Mouse (Mus musculus) mouse trophoblast stem cell (cell line): ENCODE results near the gene Glmp.
"Not testable (repeated sequence)": the region's sequence is repeated elsewhere in the genome, so short reads cannot be mapped to it uniquely, and the experiment has no call there.

Source experiments
- in situ Hi-C, 2 experiments: fragments of 300-500 bp; cut with MseI, MboI; formaldehyde crosslinking; loops; 2 replicates in 1 of 2; 3 replicates in 1 of 2; pipeline ENCODE4 v1.15.1; 2025

Glmp gene

GRCm38 (mm10) chr3:88336058-88337013, 11.5 kb downstream of the Glmp start, which contains the start of the genes Tmem79 and Smg5:
TSS of gene Tmem79 (minus strand) at chr3:88336148.
TSS of gene Smg5 (plus strand) at chr3:88336260.
- in situ Hi-C loops, result no loop called here

DNA sequence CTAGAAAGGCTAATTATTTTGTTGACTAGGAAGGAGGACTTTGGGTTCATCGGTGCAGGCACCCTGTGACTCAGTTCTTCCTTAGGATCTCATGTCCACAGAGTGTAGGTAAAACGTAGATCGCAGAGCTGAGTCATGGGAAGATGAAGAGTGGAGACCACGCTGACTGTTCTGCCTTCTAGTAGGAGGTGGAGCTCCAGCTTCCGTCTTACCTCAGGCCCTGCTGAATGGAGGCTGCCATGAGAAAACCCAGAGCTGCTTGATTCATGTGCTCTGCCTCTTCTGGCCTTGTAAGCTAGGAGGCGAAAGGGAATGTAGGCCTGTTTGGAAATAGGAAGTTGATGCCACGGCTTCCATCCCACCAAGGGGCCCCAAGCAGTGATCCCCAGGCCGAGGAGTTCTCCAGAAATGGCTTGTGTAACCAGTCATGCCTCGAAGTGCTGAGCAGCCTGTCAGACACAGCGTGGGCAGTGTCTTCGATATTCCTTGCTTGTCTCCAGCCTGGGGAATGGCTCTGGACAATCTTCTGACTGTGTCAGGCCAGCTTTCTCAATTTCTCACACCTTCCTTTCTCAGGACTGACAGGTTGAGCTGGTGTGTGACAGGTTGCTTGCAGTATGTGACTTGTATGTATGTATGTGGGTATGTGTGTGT, 12.7 kb downstream of the Glmp start:
- in situ Hi-C loops, result no loop called here

DNA sequence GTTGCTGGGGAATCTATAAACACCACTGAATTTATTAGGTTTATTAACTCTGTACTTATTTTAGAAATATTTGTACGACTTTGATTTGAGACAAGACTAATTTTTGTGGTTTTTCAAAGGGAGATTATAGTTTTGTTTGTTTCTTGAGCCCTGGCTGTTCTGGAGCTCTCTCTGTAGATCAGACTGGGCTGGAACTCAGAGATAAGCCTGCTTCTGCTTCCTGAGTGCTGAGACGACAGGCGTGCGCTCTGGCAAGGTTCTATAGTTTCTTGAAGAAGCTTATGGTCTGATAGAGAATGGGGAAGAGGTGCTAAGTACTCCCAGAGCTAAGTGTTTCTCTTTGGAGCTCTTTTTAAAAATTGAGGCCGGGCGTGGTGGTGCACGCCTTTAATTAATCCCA, 13.5 kb downstream of the Glmp start:
- in situ Hi-C loops, result no loop called here

DNA sequence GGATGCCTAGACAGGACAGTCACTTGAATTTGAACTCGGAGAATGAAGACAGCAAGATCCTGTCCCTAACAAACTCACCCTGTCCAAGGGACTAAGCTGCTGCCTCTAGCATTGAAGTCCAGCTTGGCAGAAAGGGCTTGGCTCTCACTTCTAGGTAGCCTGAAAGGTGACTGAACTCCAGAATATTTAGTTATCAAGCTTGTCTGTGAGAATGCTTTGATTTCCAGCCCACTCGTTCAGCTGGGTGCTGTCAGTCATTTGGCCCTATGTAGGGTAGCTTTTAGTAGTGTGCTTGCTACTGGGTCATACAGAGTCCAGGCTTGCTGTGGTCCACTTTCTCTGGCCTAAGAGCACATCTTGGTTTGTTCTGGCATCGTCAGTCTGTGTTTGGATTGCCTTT, 14.2 kb downstream of the Glmp start:
- in situ Hi-C loops, result no loop called here

GRCm38 (mm10) chr3:88350732-88351131, 25.9 kb downstream of the Glmp start:
- in situ Hi-C loops, result no loop called here

DNA sequence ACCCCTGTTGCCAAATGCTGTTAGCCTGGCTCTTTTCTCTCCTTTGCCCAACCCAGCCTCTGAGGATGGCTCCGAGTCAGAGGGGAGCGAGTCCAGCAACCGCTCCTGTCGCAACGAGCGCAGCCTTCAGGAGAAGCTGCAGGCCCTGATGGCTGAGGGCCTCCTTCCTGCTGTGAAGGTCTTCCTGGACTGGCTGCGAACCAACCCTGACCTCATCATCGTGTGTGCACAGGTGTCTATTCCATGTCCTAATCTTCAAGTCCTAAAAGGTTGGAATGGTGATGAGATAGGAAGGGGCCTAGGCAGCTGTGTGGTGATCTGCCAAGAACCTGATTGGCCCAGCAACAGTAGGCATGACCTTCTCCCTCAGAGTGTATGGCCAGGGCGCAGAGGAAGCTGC, 28.1 kb downstream of the Glmp start:
- in situ Hi-C loops, result no loop called here

DNA sequence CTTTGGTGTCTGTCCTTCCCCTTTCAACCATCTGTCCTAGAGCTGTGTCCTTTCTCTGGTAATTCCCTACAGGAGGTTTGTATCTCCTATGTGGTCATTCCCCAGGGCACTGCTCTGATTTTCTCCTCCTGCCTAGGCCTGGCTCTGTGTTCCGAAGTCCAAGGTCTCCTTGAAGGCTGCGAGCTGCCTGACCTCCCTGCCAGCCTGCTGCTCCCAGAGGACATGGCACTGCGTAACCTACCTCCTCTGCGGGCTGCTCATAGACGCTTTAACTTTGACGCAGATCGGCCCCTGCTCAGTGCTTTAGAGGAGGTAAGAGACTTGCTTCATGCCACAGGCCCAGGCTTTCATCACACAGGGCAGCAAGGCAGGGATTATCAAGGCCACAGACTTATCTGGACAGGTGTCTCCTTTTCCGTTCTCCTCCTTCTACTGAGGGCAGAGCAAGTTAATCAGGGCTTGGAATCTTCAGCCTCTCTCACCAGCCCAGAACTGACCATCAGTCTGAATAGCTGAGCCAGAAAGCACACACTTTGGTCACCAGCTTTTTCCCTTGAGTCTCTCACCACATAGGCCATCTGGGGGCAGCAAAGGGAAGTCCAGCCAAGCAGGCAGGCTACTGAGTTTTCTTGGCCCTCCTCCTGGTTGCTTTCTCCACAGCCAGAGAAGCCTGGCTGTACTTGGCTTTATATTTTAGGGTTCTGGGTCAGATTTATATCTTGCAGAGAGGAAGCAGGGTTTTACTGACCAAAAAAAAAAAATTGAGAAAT, 29.8 kb downstream of the Glmp start:
- in situ Hi-C loops, result no loop called here

GRCm38 (mm10) chr3:88359584-88359983, 34.8 kb downstream of the Glmp start:
- in situ Hi-C loops, result no loop called here

DNA sequence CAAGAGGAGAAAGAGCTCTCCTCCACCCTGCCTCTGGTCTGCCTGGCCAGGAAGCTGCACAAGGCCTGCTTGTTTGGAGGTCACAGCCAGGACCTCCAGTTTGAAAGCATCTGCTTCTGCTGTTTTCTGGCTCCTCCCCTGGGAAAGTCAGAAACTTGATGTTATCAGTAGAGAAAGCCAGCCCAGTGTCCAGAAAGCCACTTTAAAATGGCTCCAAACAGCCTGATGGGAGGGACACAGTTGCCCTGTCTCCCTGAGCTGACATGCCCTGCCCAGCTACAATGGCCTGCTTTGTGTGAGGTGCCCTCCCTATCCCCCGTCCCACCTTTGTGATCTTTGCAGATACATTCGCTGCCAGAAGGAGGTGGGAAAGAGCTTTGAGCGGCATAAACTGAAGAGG, 35.2 kb downstream of the Glmp start:
- in situ Hi-C loops, result no loop called here

DNA sequence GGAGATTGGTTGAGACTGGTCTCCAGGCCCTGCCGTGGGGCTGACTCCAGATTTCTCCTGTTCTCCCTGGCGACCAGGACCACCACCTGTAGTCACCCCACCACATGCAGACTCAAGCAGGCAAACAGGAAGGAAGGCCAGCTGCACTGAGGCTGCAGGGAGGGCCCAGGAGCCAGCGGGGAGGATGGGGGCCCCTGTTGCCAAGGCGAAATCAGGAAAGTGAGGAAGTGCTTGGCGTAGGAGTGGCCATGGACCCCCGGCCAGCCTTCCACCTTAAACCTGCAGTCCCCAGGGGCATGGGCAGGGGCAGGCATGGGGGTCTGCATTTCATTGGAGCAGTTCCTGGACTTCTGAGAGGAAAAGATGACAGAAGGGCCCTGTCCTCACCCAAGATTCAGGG, 36.3 kb downstream of the Glmp start:
- in situ Hi-C loops, result no loop called here

DNA sequence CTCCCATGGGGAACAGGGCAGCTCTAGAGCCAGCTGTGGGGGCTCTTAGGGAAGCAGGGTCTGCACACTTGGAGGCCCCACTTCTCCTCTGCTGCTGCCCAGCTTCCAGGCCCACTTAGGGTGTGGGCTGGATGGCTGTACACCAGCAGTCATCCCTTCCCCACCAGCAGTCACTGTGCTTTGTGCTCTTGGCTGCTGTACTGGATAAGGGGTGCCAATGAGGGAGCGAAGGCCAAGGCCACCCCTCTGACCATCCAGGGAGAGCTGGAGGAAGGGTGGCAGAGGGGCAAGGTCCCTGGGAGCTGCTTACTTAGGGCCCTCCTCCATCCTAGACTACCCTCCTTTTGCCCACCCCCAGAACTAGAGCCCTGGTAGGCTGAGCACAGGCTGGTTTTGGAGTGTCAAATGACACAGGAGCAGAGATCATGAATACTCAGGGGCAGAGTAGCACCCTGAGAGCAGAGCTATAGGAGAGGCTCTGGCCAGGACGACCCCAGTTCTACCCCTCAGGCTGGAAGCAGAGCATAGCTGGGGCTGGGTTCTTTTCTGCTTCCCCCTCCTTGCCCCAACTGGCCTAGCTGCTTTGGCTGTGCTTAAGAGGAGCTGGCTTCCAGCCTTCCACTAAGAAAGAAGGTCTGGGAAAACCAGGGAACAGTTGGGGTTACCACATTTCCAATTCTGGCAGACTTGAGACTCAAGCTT, 36.9 kb downstream of the Glmp start:
- in situ Hi-C loops, result no loop called here

DNA sequence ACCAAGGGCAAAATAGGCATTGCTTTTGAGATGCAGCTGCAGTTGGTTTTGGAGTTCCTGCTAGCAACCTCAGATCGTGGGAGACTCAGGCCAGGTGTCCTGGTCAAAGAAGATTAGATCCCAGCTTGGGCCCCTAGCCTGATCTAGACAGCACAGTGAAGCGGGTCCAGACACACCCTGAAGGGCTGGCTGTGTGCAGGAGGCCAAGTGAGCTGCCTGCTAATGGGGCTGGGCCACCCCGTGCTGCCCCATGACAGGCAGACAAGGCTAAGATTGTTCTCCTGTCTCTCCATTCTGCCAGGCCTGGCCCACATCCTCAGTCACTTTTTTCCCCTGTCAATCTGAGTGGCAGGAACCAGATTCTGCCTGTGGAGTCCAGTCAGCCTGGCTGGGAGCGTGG, 38.9 kb downstream of the Glmp start:
- in situ Hi-C loops, result no loop called here

GRCm38 (mm10) chr3:88364337-88364736, 39.5 kb downstream of the Glmp start, which contains the start of gene Paqr6:
TSS of gene Paqr6 (plus strand) at chr3:88364584.
- in situ Hi-C loops, result no loop called here

DNA sequence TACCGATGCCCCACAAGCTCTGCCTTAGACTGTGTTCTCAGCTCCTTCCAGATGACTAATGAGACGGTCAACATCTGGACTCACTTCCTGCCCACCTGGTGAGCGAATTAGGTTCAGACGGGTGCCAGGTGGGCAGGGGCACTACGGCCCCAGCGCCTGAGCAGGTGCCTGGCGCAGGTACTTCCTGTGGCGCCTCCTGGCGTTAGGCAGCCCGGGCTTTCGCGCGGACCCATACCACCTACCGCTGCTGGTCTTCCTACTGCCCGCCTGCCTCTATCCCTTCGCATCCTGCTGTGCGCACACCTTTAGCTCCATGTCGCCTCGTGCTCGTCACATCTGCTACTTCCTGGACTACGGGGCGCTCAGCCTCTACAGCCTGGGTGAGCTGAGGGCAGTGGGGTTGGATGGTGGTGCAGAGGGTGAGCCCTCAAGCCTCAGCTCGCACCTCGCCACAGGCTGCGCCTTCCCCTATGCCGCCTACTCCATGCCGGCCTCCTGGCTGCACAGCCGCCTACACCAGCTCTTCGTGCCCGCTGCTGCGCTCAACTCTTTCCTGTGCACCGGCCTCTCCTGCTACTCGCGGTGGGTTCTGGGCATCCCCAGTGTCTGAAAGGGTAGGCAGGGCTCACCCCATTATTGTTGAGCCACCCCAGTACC, 41.0 kb downstream of the Glmp start:
- in situ Hi-C loops, result no loop called here

DNA sequence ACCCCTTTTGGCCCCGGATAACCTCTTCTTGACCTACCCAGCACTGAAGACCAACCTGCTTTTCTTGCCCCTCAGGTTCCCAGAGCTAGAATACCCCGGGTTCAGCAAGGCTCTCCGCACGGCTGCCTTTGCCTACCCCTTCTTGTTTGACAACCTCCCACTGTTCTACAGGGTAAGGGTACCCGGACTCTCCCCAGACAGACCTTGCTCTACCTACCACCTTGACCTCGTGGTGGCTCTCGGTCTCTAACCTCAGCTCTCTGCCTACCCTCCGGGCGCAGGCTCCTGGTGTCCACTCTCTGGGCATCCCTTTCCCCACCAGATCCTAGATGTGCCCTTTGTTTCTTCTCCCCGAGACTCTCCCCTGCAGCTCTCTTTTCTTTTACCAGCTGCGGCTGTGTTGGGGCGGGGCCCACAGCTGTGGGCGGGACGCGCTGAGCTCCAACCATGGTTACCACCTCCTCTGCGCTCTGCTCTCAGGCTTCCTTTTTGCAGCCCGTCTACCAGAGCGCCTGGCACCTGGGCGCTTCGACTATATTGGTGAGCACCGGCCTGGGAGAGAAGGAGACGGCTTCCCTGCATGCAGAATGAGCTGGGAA, 42.1 kb downstream of the Glmp start:
- in situ Hi-C loops, result not testable (repeated sequence)

- in situ Hi-C loops, result not testable (repeated sequence)
Observed at GRCm38 (mm10) chr3:88367517-88367916, 42.7 kb downstream of the Glmp start.

- in situ Hi-C loops, result not testable (repeated sequence)
Observed at GRCm38 (mm10) chr3:88368511-88368910, 43.7 kb downstream of the Glmp start.

DNA sequence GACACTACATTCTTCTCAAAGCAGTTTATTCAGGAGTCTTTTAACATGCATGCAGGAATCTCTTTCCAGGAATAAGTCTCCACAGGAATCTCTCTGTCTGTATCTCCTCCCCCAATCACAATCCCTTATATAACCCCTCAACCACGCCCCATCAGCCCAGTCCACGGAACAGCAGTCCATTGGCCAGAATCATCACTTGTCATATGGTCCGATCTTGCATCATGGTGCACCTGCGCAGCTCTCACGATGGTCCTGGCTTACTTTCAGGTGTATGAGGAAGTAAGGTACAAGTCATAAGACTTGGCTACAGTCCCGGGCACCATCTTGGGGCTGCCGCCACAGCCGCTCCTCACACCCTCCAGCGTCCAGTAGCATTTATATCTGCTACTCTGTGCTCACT, 47.8 kb downstream of the Glmp start, which contains the start of gene Bglap3:
TSS of gene Bglap3 (minus strand) at position 101 of the 400 bp plus-strand sequence.
- in situ Hi-C loops, result not testable (repeated sequence)

DNA sequence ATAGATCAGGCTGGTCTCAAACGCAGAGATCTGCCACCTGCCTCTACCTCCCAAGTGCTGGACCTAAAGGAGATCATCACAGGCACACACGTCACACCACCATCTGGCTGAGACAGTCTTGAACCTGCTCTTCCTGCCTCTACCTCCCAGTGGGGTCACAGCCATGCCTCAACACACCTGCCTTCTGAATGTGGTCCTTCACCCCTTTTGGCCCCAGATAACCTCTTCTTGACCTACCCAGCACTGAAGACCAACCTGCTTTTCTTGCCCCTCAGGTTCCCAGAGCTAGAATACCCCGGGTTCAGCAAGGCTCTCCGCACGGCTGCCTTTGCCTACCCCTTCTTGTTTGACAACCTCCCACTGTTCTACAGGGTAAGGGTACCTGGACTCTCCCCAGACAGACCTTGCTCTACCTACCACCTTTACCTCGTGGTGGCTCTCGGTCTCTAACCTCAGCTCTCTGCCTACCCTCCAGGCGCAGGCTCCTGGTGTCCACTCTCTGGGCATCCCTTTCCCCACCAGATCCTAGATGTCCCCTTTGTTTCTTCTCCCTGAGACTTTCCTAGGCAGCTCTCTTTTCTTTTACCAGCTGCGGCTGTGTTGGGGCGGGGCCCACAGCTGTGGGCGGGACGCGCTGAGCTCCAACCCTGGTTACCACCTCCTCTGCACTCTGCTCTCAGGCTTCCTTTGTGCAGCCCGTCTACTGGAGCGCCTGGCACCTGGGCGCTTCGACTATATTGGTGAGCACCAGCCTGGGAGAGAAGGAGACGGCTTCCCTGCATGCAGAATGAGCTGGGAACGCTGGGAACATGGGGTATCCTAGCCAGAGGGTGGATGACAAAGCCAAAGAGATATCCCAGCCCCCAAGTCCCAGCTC, 51.2 kb downstream of the Glmp start:
- in situ Hi-C loops, result not testable (repeated sequence)
